Mouse (Mus musculus): ENCODE data around the gene Dnajc3.
"Not testable (repeated sequence)": the region's sequence is repeated elsewhere in the genome, so short reads cannot be mapped to it uniquely, and the experiment has no call there.

Dnajc3 gene

GRCm38 (mm10) chr14:118981711-118982428 is 44.1 kb downstream of the Dnajc3 start:
- in situ Hi-C loops (cut with MboI) = not testable (repeated sequence)

- in situ Hi-C loops (cut with MboI) = not testable (repeated sequence)
Measured at GRCm38 (mm10) chr14:118982429-118983045, 44.8 kb downstream of the Dnajc3 start.

DNA sequence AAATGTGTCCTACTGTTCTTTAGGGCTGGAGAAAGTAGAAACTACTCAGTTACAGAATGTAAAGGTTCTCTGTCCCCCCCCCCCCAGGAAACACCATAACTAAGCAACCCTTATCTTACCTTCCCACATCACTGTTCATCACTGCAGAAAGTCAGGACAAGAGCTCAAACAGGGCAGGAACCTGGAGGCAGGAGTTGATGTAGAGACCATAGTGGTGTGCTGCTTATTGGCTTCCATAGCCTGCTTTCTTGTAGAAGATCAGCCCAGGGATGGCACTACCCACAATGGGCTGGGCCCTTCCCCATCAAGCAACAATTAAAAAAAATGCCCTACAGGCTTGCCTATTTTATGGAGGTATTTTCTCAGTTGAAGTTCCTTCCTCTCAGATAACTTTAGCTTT is 45.6 kb downstream of the Dnajc3 start:
- in situ Hi-C loops (cut with MboI) = no loop called here

GRCm38 (mm10) chr14:118984161-118984560 is 46.4 kb downstream of the Dnajc3 start:
- in situ Hi-C loops (cut with MboI) = no loop called here

DNA sequence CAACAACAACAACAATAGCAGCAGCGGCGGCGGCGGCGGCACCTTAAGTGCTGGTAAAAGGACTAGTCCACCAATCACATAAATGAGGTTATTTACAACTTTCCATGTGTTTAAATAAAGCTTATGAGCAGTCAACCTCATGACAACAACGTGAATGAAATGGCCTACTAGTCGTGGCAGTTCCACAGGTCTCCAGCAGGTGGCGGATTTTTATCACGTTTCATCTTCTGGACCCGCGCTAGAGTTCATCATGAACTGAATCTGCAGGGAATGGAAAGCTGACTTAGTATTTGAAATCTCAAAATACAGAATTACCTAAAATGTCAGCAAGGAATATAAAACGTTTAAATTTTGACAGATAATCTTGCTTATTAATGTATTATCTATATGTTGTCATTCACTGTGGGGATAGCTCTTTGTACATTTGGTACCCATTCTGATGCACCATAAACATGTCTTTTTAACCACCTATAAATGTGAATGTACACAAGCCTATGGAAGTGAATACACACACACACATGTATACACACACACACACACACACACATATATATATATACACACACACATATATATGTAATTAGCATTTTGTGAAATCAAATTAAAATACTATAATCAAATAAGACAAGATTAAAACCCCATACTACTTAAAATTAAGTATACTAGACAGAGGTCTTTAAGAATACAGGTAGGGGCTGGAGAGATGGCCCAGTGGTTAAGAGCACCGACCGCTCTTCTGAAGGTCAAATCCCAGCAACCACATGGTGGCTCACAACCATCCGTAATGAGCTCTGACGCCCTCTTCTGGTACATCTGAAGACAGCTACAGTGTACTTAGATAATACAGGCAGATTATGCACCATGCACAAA is 49.1 kb downstream of the Dnajc3 start:
- in situ Hi-C loops (cut with MboI) = no loop called here

GRCm38 (mm10) chr14:118987523-118988496 is 50.0 kb downstream of the Dnajc3 start:
- in situ Hi-C loops (cut with MboI) = no loop called here

- in situ Hi-C loops (cut with MboI) = no loop called here
Measured at GRCm38 (mm10) chr14:118995226-118995925, 57.6 kb downstream of the Dnajc3 start.

- in situ Hi-C loops (cut with MboI) = no loop called here
Measured at GRCm38 (mm10) chr14:119003320-119003719, 65.5 kb downstream of the Dnajc3 start.

- in situ Hi-C loops (cut with MboI) = no loop called here
Measured at GRCm38 (mm10) chr14:119005834-119006233, 68.1 kb downstream of the Dnajc3 start.

DNA sequence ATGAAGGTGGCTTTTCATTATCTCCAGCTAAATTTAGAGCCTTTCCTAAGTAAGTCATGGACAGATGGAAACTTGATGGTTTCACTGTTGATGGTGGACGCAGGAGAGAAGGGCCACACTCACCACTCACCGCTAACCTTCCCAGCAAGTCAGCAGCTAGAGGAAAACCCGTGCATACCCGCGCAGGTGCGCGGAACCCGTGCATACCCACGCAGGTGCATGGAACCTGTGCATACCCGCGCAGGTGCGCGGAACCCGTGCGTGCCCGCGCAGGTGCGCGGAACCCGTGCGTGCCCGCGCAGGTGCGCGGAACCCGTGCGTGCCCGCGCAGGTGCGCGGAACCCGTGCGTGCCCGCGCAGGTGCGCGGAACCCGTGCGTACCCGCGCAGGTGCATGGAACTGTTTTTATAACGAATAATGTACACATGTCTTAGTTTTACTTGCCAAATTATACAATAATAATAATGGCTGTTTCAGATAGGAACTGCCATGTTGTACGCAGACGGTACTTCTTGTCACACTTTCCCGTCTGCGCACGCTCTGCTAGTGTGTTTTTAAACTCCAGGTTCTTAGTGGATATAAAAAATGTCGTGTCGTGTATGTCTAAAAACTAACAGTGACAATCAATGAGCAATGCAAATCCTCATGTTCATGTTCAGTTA is 68.8 kb downstream of the Dnajc3 start:
- in situ Hi-C loops (cut with MboI) = no loop called here

DNA sequence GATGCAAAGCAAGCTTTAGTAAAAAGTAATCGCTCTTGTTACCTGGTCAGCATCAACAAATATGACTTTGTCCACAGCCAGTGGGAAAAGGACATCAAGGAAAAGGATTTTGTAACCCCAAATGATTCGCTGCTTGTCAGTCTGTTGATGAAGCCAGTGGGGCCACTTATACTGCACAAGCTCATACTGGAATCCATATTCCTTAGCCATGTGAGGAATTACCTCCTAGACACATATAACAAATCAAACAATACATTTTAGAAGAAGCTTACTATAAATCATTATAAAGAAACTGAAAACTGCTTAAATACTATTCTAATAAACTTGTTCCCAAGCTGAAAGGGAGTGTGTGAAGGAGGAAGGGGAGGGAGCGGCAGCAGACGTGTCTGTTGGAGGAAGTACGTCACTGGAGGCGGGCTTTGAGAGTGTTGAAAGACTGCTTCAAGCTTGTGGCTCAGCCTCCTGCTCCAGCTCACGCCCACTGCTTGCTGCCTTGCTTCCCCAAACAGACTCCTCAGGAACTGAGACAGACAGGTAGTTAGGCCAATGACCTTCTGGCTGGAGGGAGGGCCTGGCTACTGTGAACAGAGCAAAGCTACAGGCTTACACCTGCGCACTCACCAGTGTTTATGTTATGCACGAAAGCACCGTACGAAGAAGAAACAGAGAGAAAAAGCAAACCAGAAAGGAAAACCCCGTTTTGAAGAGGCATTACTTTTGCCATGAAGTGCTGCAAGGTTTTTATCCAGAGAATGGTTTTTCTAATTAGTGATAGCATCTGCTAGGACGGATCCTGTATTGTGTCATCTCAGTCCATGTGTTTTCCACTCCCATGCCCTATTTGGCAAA is 69.6 kb downstream of the Dnajc3 start:
- in situ Hi-C loops (cut with MboI) = no loop called here

GRCm38 (mm10) chr14:119008031-119008590 is 70.3 kb downstream of the Dnajc3 start:
- in situ Hi-C loops (cut with MboI) = no loop called here

DNA sequence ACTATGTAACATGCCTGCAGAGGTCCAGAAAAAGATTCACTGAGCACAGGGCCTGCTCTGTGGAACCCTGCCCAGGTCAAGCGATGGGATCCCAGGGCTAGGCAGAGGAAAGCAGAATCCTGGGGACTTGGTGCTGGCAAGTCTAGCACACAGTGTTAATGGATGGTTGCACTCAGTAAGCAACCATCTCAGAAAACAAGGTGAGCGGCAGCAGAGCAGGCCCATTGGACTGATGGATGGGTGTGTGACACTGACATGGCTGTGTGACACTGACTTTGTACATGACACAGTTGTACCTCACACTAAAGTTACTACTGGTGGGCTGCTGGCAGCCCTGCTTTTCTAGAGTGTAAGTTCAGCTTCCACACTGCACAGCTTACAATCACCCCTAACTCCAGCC is 71.8 kb downstream of the Dnajc3 start:
- in situ Hi-C loops (cut with MboI) = no loop called here

DNA sequence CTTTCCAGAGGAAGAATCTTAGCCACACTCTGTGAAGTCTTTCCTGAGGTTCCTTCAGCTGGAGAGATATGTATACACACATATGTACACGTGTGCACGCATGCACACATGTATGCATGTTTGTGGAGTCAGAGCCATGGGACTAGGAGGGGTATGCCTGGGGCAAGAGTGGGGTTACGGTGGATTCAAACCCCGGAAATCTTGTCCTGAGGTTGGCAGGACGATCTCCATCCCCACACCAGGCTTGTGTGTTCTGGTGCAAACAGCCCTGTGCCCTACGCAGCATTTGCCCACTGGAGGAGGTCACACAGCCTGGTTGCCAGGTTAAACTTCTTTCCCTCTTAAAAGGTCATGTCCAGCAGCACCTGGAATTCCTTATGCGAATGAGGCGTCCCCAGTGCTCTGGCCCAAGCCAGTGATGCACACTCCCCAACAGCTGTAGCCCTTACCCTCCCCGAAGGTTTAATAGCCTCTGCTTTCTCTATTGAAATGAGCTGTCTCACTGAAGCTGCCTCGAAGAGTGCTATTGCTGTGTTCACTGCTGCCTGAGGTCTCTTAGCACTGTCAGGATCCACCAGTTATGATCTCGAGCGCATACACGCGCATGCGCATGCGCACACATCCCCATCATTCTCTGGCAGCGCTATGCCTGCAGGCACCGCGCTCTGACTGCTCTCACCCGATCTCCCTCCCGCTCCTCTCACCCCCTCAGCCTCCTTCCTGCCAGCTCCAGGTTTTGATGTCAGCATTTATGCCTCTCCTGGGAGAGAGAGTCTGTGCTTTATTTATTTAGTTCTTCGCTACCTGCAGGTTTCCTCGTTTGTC is 75.0 kb downstream of the Dnajc3 start:
- in situ Hi-C loops (cut with MboI) = no loop called here

GRCm38 (mm10) chr14:119013549-119013948 is 75.8 kb downstream of the Dnajc3 start:
- in situ Hi-C loops (cut with MboI) = no loop called here

- in situ Hi-C loops (cut with MboI) = no loop called here
Measured at GRCm38 (mm10) chr14:119025889-119026288, 88.1 kb downstream of the Dnajc3 start.

DNA sequence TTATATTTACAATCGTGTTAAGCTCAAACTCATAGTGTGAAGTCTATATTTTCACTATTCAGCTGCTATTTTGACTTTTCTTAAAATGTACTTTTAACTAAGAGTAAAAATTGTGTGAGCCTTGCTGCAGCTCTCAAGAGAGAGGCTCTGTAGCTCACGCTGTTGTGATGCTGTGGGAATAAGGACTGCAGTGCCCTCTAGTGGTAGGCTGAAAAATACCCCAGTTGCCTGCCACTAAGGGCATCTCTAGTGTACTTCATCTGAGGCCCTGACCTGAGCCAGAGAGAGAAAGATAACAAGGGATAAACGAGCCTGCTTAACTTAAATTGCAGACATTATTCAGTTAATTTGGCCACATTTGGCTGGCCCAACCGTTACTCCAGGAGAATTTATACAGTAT is 89.4 kb downstream of the Dnajc3 start:
- in situ Hi-C loops (cut with MboI) = no loop called here

DNA sequence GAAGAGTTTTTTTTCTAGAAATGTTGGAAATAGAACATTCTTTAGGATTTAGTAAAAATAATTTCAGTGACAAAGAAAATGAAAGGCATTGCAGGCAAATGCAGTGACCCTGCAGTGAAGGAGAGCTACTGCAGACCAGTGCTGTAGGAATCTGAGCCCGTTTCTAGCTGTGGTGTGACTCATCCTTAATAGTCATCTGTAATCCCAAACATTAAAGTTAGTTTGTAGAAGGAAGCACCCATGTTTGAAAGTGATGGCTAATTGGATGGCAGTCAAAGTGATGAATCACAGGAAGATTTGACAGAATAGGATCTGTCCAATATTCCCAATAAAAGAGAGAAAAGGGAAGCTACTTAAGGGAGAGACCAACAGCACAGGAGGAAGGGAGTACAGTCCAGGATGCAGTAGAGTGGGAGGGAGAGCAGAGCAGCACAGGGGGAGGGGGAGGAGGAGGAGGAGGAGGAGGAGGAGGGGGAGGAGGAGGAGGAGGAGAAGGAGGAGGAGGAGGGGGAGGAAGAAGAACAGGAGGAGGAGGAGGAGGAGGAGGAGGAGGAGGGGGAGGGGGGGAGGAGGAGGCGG is 90.0 kb downstream of the Dnajc3 start:
- in situ Hi-C loops (cut with MboI) = no loop called here

Data from mature B cell (primary cell).